Mouse (Mus musculus): ENCODE data around the gene Myog. TPM values are rescaled to one million over a fixed set of nuclear protein-coding genes. Genes with fewer than 3 reads are reported as not detected.

The Myog gene
- polyA plus RNA-seq, 1 experiment from 2014 or later: 13.1 TPM

DNA sequence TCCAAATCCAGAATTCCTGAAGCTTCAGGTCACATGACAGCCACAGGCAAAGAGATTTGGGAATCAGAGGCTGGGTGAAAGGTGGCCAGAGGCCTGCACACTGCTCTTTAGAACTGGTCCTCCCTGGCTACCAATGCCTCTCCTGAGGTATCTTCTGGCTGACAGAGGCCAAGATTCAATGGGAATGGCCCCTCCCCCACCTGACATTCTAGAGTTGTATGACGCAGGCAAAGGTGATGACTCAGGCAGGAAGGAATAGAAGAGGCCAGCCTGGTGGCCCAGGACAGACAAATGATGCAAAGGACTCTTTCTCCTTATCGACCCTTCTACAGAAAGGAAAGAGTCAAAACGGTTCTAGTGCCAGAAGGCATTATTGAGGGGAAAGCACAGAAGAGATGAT lies 1.6 kb upstream of the Myog start:
- Histone ChIP-seq H3K4me3 (replicated peaks) (no peak overlapping the region), H3K4me2 (no peak overlapping the region), H3K4me1 (peaks cover 20% of the 10 kb centered on the region), H3K36me3 (no peaks in the 10 kb centered on the region), H3K27me3 (0 out of 2 replicates have a peak, but pooled peaks cover 3% of the 10 kb centered on the region), H3K27ac (no peak overlapping the region), H3K9me3 (replicated peaks) (no peaks in the 10 kb centered on the region), H3K9ac (no peak overlapping the region)
- 65% methylated on average over 3 of the region's 3 CpGs for WGBS
- no peak for ATAC-seq (replicated peaks; ENCODE audit: low FRiP score)

DNA sequence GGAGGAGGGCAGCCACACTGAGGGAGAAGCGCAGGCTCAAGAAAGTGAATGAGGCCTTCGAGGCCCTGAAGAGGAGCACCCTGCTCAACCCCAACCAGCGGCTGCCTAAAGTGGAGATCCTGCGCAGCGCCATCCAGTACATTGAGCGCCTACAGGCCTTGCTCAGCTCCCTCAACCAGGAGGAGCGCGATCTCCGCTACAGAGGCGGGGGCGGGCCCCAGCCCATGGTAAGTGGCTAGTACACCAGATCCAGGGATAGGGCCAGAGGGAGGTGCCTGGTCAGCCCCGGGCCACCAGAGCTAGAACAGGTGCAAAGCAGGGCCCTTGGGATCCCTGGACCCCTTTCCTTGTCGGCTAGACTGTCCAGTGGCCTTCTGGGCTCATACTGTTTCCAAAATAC lies 511 bp downstream of the Myog start:
- Histone ChIP-seq H3K4me3 (replicated peaks) (no peak overlapping the region), H3K36me3 (no peaks in the 10 kb centered on the region), H3K27me3 (no peaks in the 10 kb centered on the region), H3K27ac (no peak overlapping the region), H3K9me3 (replicated peaks) (no peaks in the 10 kb centered on the region), H3K9ac (no peak overlapping the region), H3K4me1 (peaks cover 23% of the 10 kb centered on the region), H3K4me2 (no peak overlapping the region)
- 88% methylated on average over 13 of the region's 13 CpGs for WGBS
- ATAC-seq (replicated peaks; ENCODE audit: low FRiP score): no peak; the same call in 1 of the 2 replicates

DNA sequence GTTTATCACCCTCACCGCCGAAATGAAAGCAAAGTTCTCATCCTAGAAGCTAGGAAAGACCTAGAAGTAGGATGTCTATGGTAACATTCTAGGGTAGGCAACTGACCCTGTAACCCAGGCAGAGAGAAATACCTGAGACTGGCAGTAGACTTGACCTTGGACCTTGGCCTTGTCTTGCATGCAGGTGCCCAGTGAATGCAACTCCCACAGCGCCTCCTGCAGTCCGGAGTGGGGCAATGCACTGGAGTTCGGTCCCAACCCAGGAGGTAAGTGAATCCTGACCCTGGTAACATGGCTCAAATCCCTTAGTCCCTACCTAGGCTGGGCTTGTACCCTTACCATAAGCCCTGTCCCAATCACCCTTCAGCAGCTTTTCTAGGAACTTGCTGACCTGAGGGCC lies 1.1 kb downstream of the Myog start:
- H3K4me3 ChIP-seq (replicated peaks): no peak overlapping the region
- H3K4me2 ChIP-seq: no peak overlapping the region
- peaks cover 23% of the 10 kb centered on the region for H3K4me1 ChIP-seq
- H3K36me3 ChIP-seq: no peaks in the 10 kb centered on the region
- H3K27me3 ChIP-seq: no peaks in the 10 kb centered on the region
- ATAC-seq (replicated peaks; ENCODE audit: low FRiP score): no peak
- 0 out of 2 replicates have a peak, but pooled peaks cover 3% of the 10 kb centered on the region for H3K9me3 ChIP-seq (replicated peaks)
- WGBS: 64% methylated on average over 5 of the region's 5 CpGs
- H3K9ac ChIP-seq: no peak overlapping the region
- no peak overlapping the region for H3K27ac ChIP-seq

DNA sequence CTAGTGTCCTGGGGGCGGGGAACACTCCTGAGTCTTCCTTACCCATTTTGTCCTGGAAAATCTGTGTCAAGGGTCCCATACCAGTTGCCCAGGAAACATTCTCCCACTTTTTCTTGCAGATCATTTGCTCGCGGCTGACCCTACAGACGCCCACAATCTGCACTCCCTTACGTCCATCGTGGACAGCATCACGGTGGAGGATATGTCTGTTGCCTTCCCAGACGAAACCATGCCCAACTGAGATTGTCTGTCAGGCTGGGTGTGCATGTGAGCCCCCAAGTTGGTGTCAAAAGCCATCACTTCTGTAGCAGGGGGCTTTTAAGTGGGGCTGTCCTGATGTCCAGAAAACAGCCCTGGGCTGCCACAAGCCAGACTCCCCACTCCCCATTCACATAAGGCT lies 1.8 kb downstream of the Myog start:
- WGBS: 60% methylated on average over 8 of the region's 8 CpGs
- no peak for ATAC-seq (replicated peaks; ENCODE audit: low FRiP score)
- H3K27me3 ChIP-seq: no peaks in the 10 kb centered on the region
- H3K4me1 ChIP-seq: peaks cover 23% of the 10 kb centered on the region
- no peaks in the 10 kb centered on the region for H3K36me3 ChIP-seq
- no peak overlapping the region for H3K4me2 ChIP-seq
- H3K9me3 ChIP-seq (replicated peaks): 0 out of 2 replicates have a peak, but pooled peaks cover 3% of the 10 kb centered on the region
- H3K9ac ChIP-seq: no peak overlapping the region
- no peak overlapping the region for H3K4me3 ChIP-seq (replicated peaks)
- H3K27ac ChIP-seq: no peak overlapping the region

DNA sequence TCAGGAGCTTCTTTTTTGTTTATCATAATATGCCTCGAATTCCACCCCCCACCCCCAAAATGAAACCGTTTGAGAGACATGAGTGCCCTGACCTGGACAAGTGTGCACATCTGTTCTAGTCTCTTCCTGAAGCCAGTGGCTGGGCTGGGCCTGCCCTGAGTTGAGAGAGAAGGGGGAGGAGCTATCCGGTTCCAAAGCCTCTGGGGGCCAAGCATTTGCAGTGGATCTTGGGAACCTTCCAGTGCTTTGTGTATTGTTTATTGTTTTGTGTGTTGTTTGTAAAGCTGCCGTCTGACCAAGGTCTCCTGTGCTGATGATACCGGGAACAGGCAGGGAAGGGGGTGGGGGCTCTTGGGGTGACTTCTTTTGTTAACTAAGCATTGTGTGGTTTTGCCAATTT lies 2.3 kb downstream of the Myog start:
- H3K27ac ChIP-seq: no peak overlapping the region
- H3K4me3 ChIP-seq (replicated peaks): no peak overlapping the region
- no peak overlapping the region for H3K9ac ChIP-seq
- 0 out of 2 replicates have a peak, but pooled peaks cover 2% of the 10 kb centered on the region for H3K27me3 ChIP-seq
- peaks cover 23% of the 10 kb centered on the region for H3K4me1 ChIP-seq
- no peak overlapping the region for H3K4me2 ChIP-seq
- H3K36me3 ChIP-seq: no peaks in the 10 kb centered on the region
- H3K9me3 ChIP-seq (replicated peaks): 0 out of 2 replicates have a peak, but pooled peaks cover 3% of the 10 kb centered on the region
- WGBS: 27% methylated on average over 5 of the region's 5 CpGs
- ATAC-seq (replicated peaks; ENCODE audit: low FRiP score): peak; percentile 41; the same call in 1 of the 2 replicates

DNA sequence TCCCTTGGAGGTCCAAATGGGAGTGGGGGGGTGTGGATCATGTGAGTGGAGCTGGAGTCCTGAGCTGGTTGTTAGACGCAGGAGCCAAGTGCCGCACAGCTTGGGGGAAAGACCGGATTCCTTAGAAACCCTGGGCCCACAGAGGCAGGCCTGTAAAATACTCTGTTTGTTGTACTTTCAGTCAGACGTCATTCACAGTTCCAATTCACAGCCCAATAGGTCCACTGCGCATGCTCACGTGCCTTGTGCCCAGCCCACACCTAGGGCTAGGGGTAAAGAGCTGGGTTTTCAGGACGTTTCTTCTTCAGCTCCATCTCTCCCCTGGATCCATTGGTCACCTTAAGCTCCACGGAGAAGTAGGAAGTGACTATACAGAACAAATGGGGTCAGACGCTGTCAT lies 2.8 kb downstream of the Myog start:
- no peak overlapping the region for H3K4me2 ChIP-seq
- no peaks in the 10 kb centered on the region for H3K36me3 ChIP-seq
- peaks cover 7% of the 10 kb centered on the region for H3K27me3 ChIP-seq
- H3K4me3 ChIP-seq (replicated peaks): no peak overlapping the region
- no peak overlapping the region for H3K9ac ChIP-seq
- no peak for ATAC-seq (replicated peaks; ENCODE audit: low FRiP score)
- no peak overlapping the region for H3K27ac ChIP-seq
- peaks cover 23% of the 10 kb centered on the region for H3K4me1 ChIP-seq
- whole genome bisulfite sequencing: 49% methylated on average over 9 of the region's 9 CpGs
- 0 out of 2 replicates have a peak, but pooled peaks cover 3% of the 10 kb centered on the region for H3K9me3 ChIP-seq (replicated peaks)

DNA sequence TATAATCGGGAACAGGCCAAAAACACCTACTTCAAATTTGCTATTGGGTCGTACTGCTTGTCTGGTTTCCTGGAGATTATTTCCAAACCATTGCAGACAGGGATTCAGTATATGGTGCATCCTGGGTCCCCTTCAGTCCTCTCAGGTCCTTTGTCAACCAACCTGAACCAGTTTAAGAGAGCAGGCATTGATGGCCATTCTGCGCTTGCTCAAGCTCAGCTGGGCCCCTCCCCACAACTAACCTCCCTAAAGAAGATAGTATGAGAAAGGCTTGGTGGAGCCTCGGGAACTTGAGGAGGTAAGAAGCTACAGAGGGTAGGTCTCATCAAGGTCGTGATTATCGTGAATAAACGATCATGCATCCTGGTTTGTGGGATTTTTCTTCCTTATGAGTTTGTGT lies 3.5 kb downstream of the Myog start:
- WGBS: 90% methylated on average over 7 of the region's 7 CpGs
- peaks cover 14% of the 10 kb centered on the region for H3K27me3 ChIP-seq
- H3K9ac ChIP-seq: no peak overlapping the region
- no peak overlapping the region for H3K4me3 ChIP-seq (replicated peaks)
- peaks cover 23% of the 10 kb centered on the region for H3K4me1 ChIP-seq
- no peaks in the 10 kb centered on the region for H3K36me3 ChIP-seq
- ATAC-seq (replicated peaks; ENCODE audit: low FRiP score): no peak
- 0 out of 2 replicates have a peak, but pooled peaks cover 3% of the 10 kb centered on the region for H3K9me3 ChIP-seq (replicated peaks)
- no peak overlapping the region for H3K4me2 ChIP-seq
- H3K27ac ChIP-seq: no peak overlapping the region

DNA sequence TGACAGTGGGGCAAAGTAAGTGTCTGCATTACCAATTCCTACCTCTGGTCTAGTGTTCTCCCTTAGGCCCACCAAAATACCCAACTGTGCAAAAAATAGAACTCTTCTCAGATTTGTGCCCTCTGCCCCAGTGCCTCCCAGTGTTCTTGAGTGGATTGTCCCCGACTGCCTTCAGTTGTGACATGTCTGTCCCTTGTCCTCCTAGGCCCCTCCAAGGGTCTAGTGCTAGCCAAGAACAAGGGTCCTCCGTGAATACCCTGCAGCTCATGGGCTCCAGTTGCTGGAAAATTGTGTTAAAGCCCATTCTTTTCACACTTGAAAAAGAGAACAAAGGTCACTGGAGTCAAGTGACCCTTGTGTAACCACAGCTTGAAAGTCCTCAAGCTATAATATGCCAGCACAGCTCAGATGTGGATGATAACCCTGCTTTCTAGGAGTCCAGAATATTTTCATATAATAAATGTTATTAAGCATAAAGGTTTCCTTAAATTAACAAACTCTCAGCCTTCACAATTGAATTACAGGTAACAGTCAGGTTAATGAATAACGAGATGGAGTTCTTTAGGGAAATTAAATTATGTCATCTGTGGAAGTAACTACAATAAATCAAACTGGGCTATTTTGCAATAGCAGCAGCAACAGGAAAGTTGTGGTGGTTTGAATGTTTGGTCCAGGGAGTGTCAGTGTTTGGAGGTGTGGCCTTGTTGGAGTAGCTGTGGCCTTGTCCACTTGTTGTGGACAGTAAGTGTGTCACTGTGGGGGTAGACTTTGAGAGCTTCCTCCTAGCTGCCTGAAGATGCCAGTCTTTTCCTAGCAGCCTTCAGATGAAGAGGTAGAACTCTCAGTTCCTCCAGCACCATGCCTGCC lies 4.2 kb downstream of the Myog start:
- no peak overlapping the region for H3K4me3 ChIP-seq (replicated peaks)
- H3K27ac ChIP-seq: no peak overlapping the region
- H3K9me3 ChIP-seq (replicated peaks): 0 out of 2 replicates have a peak, but pooled peaks cover 3% of the 10 kb centered on the region
- H3K4me1 ChIP-seq: peaks cover 30% of the 10 kb centered on the region
- 73% methylated on average over 3 of the region's 3 CpGs for whole genome bisulfite sequencing
- no peak for ATAC-seq (replicated peaks; ENCODE audit: low FRiP score)
- H3K4me2 ChIP-seq: no peak overlapping the region
- no peak overlapping the region for H3K9ac ChIP-seq
- no peaks in the 10 kb centered on the region for H3K36me3 ChIP-seq
- H3K27me3 ChIP-seq: peaks cover 18% of the 10 kb centered on the region

DNA sequence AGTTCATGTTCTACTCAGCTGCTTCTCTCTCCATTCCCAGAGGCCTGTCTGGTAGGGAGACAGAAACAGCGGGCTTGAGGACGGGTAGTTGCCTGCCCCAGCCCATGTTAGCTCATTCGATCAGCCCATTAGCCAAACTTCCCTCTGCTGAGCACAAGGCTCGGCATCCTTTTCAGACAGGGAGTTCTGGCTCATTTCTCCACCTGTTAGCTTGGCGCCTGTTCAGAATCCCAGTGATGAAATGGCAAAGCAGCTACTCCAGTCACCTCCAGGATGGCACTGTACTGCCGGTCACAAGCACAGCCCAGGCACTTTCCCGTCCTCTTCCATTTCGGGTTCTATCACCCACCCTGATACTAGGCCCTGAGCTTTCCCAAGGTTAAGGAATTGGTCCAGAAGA lies 7.5 kb downstream of the Myog start:
- H3K36me3 ChIP-seq: no peaks in the 10 kb centered on the region
- WGBS: 87% methylated on average over 8 of the region's 8 CpGs
- H3K9me3 ChIP-seq (replicated peaks): 0 out of 2 replicates have a peak, but pooled peaks cover 3% of the 10 kb centered on the region
- H3K4me2 ChIP-seq: no peak overlapping the region
- no peak overlapping the region for H3K4me3 ChIP-seq (replicated peaks)
- no peak overlapping the region for H3K27ac ChIP-seq
- H3K4me1 ChIP-seq: peaks cover 17% of the 10 kb centered on the region
- no peak overlapping the region for H3K9ac ChIP-seq
- H3K27me3 ChIP-seq: peaks cover 37% of the 10 kb centered on the region
- no peak for ATAC-seq (replicated peaks; ENCODE audit: low FRiP score)

DNA sequence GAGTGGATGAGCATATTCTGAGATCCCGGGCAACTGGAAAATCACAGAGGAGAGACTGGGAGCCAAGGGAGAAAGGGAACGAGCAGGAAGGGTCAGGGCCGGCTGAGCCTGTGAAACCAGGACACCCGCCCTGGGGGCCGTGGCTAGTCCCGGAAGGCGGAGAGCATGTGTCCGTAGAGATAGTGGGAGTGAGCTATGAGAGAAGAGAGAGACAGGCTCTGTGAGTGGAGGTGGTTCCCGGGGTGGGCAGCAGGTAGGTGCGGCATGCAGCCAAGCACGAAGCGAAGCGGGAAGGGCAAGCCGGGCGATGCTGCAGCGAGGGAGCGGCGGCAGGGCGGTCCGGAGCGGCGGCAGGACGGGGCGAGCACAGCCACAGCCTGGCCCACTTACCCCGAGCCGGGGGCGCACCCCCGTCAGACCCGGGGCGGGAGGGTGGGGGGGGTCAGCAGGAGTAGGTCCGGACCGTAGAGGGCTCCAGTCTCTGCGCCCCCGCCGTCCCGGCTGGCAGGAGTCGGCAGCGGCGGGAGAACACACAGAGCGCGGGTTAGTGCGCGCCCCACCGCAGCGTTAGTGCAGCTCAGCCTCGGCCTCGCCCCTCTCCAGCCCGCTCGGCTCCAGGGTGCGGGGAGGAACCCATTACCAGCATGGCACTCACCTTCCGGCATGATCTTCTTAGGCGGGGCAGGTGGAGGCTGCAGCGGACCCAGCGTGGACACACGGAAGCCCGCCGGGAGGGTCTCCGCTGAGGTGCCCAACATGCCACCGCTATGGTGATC lies 9.0 kb downstream of the Myog start:
- Histone ChIP-seq H3K4me2 (peak overlapping the region; percentile 99), H3K4me3 (replicated peaks) (peak overlapping the region; percentile 56), H3K9ac (peak overlapping the region; percentile 55), H3K36me3 (no peaks in the 10 kb centered on the region), H3K4me1 (peaks cover 27% of the 10 kb centered on the region), H3K27ac (no peak overlapping the region), H3K27me3 (peaks cover 37% of the 10 kb centered on the region), H3K9me3 (replicated peaks) (0 out of 2 replicates have a peak, but pooled peaks cover 3% of the 10 kb centered on the region)
- WGBS: 2% methylated on average over 49 of the region's 59 CpGs
- peak; percentile 59 for ATAC-seq (replicated peaks; ENCODE audit: low FRiP score)

DNA sequence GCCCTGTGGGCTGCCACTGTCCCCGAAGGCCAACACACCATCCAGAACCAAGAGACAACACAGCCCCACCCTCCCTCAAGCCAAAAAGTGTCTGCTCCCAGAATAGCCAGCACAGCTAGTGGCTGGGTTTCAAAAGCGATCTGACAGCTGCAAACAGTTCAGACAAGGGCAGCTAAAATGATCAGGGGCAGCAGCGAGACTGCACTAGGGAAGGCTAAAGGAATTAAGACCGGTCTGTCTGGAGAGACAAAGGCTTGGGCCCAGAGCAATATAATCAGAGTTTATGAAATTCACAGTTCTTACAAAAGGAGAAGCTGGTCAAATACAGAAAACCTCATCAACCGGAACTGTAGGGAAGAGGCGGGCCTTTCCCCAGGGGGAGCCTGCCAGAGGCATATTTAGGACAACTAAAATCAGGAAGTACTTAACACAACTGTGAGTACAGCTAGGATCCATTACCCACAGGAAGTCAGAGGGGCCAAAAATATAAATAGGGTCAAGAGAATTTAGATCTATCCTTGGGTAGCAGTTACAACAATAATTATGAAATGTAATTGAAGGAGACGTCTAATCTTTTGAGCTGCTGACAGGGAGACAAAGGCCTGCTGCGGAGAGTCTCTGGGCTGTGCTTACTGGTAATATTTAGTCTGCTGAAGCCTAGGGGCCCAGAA lies 12.9 kb downstream of the Myog start:
- Histone ChIP-seq H3K36me3 (no peaks in the 10 kb centered on the region; the same call in 1 of the 2 replicates), H3K4me1 (peaks cover 26% of the 10 kb centered on the region), H3K4me2 (no peak overlapping the region), H3K4me3 (replicated peaks) (no peak overlapping the region), H3K9ac (no peak overlapping the region), H3K9me3 (replicated peaks) (no peaks in the 10 kb centered on the region), H3K27me3 (peaks cover 29% of the 10 kb centered on the region), H3K27ac (peak overlapping the region; percentile 57)
- 51% methylated on average over 8 of the region's 8 CpGs for WGBS
- no peak for ATAC-seq (replicated peaks; ENCODE audit: low FRiP score)
